In genomic region chr2:91115578-91115970, GRCm38 (mm10) we compare ENCODE assay signal across 8 mouse cellular contexts. TPM values are rescaled to one million over a fixed set of nuclear protein-coding genes. Genes with fewer than 3 reads are reported as not detected.
DNase-seq lines count a peak whose midpoint lies in the region; ATAC-seq and TF ChIP-seq lines count a peak whose summit lies in the region.

No protein-coding gene starts in this region.

- H3K36me3 ChIP-seq in C2C12 (ENCODE audit: control insufficient read depth, insufficient read depth) = no peaks in the 10 kb centered on the region
- H3K36me3 ChIP-seq in hindbrain, embryonic 11.5 days (ENCODE audit: control insufficient read depth, insufficient read depth, low read length) = no peaks in the 10 kb centered on the region
- no peaks in the 10 kb centered on the region for H3K36me3 ChIP-seq in midbrain, embryonic 10.5 days

- DNase-seq in embryo, embryonic 11 days = peak; percentile 16
- DNase-seq in embryo, embryonic 10 days (ENCODE audit: low spot score) = no peak
- DNase-seq in hindbrain, embryonic 11.5 days (ENCODE audit: low spot score) = no peak
- DNase-seq in midbrain, embryonic 10.5 days (ENCODE audit: low spot score) = no peak
- no peak for DNase-seq in cerebellum, adult 9-11 months
- no peak for DNase-seq in layer of hippocampus, postnatal 10 days (ENCODE audit: low spot score in 2 of 2)
- no peak for DNase-seq in Muller cell, postnatal 12 days (ENCODE audit: inconsistent ontology term)

- ATAC-seq in hindbrain, embryonic 11.5 days (ENCODE audit: low FRiP score) = no peak

- WGBS in hindbrain, embryonic 11.5 days = 37% methylated on average over 12 of the region's 12 CpGs
- WGBS in midbrain, embryonic 10.5 days = 38% methylated on average over 12 of the region's 12 CpGs

- H3K9ac ChIP-seq in hindbrain, embryonic 11.5 days (ENCODE audit: low read depth, low read length) = peak overlapping the region; percentile 67; the same call in 1 of the 2 replicates

- peak overlapping the region; percentile 89 for H3K4me2 ChIP-seq in hindbrain, embryonic 11.5 days (replicated peaks; ENCODE audit: low read depth, low read length)

- H3K79me3 ChIP-seq in C2C12 (ENCODE audit: low read depth) = no peaks in the 10 kb centered on the region

- H3K27me3 ChIP-seq in C2C12 (ENCODE audit: control insufficient read depth, insufficient read depth, insufficient read length) = peaks cover 20% of the 10 kb centered on the region
- peaks cover 3% of the 10 kb centered on the region; the same call in 1 of the 2 replicates for H3K27me3 ChIP-seq in hindbrain, embryonic 11.5 days (ENCODE audit: control insufficient read depth, insufficient read depth, low read length)
- H3K27me3 ChIP-seq in midbrain, embryonic 10.5 days (ENCODE audit: low read depth, poor library complexity, severe bottlenecking) = peaks cover 18% of the 10 kb centered on the region

- H3K79me2 ChIP-seq in C2C12 (ENCODE audit: control insufficient read depth, insufficient read depth) = no peaks in the 10 kb centered on the region

- H3K27ac ChIP-seq in hindbrain, embryonic 11.5 days (ENCODE audit: low read depth, low read length) = no peak overlapping the region
- H3K27ac ChIP-seq in midbrain, embryonic 10.5 days (replicated peaks) = peak overlapping the region; percentile 82

- H3K4me3 ChIP-seq in C2C12 (ENCODE audit: insufficient read depth, poor library complexity, severe bottlenecking) = no peak overlapping the region
- peak overlapping the region; percentile 39 for H3K4me3 ChIP-seq in hindbrain, embryonic 11.5 days (ENCODE audit: low read depth, low read length)
- peak overlapping the region; percentile 64 for H3K4me3 ChIP-seq in midbrain, embryonic 10.5 days

- no peak for TF ChIP-seq CTCF in C2C12 (IDR thresholded peaks at IDR 0.05; ENCODE audit: control insufficient read depth, insufficient read depth, insufficient read length)

- H3K9me3 ChIP-seq in hindbrain, embryonic 11.5 days (ENCODE audit: control insufficient read depth, low read length) = no peaks in the 10 kb centered on the region
- H3K9me3 ChIP-seq in midbrain, embryonic 10.5 days (replicated peaks) = no peaks in the 10 kb centered on the region

- H3K4me1 ChIP-seq in hindbrain, embryonic 11.5 days (replicated peaks; ENCODE audit: control insufficient read depth, insufficient read depth, low read length) = peaks cover 2% of the 10 kb centered on the region; the same call in 1 of the 2 replicates
- H3K4me1 ChIP-seq in midbrain, embryonic 10.5 days = peaks cover 9% of the 10 kb centered on the region

- H3ac ChIP-seq in C2C12 (ENCODE audit: control insufficient read depth, insufficient read length, low read depth) = peak overlapping the region; percentile 46

TF ChIP-seq in C2C12, 6 proteins besides CTCF, POLR2A, EP300 and RAD21:
- no peak for TF ChIP-seq USF1 (IDR thresholded peaks at IDR 0.05; ENCODE audit: low read depth)
- no peak for TF ChIP-seq MYOG (IDR thresholded peaks at IDR 0.05; ENCODE audit: control insufficient read depth, extremely low read depth, insufficient read length)
- TF ChIP-seq CEBPB (IDR thresholded peaks at IDR 0.05; ENCODE audit: low read depth) = no peak
TF ChIP-seq in C2C12: peak in this region for 0.

RNA-seq across cellular contexts. Expression of gene Mybpc3, which starts 2.4 kb away (rescaled TPM):
- polyA plus RNA-seq in C2C12 (2012; fragmentation: generic; extraction: Trizol) = not detected
- not detected in 2 replicates for polyA plus RNA-seq in hindbrain, embryonic 11.5 days (2014; fragmentation: Nextera tagmentation; extraction: Ambion mirVana)
- 0.02 TPM in 1 of 2 replicates, not detected in the other for polyA plus RNA-seq in midbrain, embryonic 10.5 days (2016; fragmentation: Nextera tagmentation; extraction: Ambion mirVana)
- under 1 TPM; 0.38 to 0.55 TPM for total RNA-seq in layer of hippocampus, postnatal 10 days (2021)

RNA-seq across cellular contexts. Expression of gene Spi1, which starts 33.4 kb away (rescaled TPM):
- not detected for polyA plus RNA-seq in C2C12 (2012; fragmentation: generic; extraction: Trizol)
- 2.6 and 3.0 TPM in 2 replicates for polyA plus RNA-seq in hindbrain, embryonic 11.5 days (2014; fragmentation: Nextera tagmentation; extraction: Ambion mirVana)
- polyA plus RNA-seq in midbrain, embryonic 10.5 days (2016; fragmentation: Nextera tagmentation; extraction: Ambion mirVana) = 3.6 and 5.6 TPM in 2 replicates
- total RNA-seq in layer of hippocampus, postnatal 10 days (2021) = 1 to 10 TPM; 4.5 to 6.0 TPM

RNA-seq across cellular contexts. Expression of gene Slc39a13, which starts 45.4 kb away (rescaled TPM):
- polyA plus RNA-seq in C2C12 (2012; fragmentation: generic; extraction: Trizol) = 52.3 TPM
- polyA plus RNA-seq in hindbrain, embryonic 11.5 days (2014; fragmentation: Nextera tagmentation; extraction: Ambion mirVana) = 16.4 and 17.9 TPM in 2 replicates
- 20.5 and 26.3 TPM in 2 replicates for polyA plus RNA-seq in midbrain, embryonic 10.5 days (2016; fragmentation: Nextera tagmentation; extraction: Ambion mirVana)
- total RNA-seq in layer of hippocampus, postnatal 10 days (2021) = 10 to 100 TPM; 26.4 to 28.9 TPM
